Mouse (Mus musculus) ES-E14 (cell line): Measurements from ENCODE around the gene Syndig1.

ENCODE experiments used
- HCFC1 ChIP-seq: IDR thresholded peaks from 2 replicates; pipeline ENCODE4 v1.6.1; 2012; ENCODE audit warnings: low read length, inconsistent platforms, borderline replicate concordance; ENCODE audit not compliant: insufficient read depth
- ZC3H11A ChIP-seq: IDR thresholded peaks from 2 replicates; pipeline ENCODE4 v1.6.1; 2012; ENCODE audit warnings: low read depth, mild to moderate bottlenecking, inconsistent platforms, low read length, borderline replicate concordance
- ZNF384 ChIP-seq: IDR thresholded peaks from 2 replicates; pipeline ENCODE4 v1.6.1; 2012; ENCODE audit warnings: low read depth, low read length, inconsistent platforms

- TF ChIP-seq HCFC1, result no peak
- no peak for TF ChIP-seq ZNF384
- no peak for TF ChIP-seq ZC3H11A
Observed at GRCm38 (mm10) chr2:149906694-149907093, 77.7 kb downstream of the Syndig1 start.
